Mouse (Mus musculus): ENCODE measurements around the gene Mamdc2.
"Not testable (repeated sequence)": the region's sequence is repeated elsewhere in the genome, so short reads cannot be mapped to it uniquely, and the experiment has no call there.

The Mamdc2 gene

GRCm38 (mm10) chr19:23447988-23448497, at the start of gene Mamdc2:
Mamdc2 (minus strand) TSS chr19:23448442.
- no peak for DNase-seq (ENCODE audit: low spot score in 2 of 2)

GRCm38 (mm10) chr19:23498011-23498410, 49.8 kb upstream of the Mamdc2 start:
- DNase-seq (ENCODE audit: low spot score in 2 of 2) = no peak

GRCm38 (mm10) chr19:23497171-23497917, 49.1 kb upstream of the Mamdc2 start:
- no peak for DNase-seq (ENCODE audit: low spot score in 2 of 2)

- no peak for DNase-seq (ENCODE audit: low spot score in 2 of 2)
These were observed 48.3 kb upstream of the Mamdc2 start for GRCm38 (mm10) chr19:23496536-23496935.

- DNase-seq (ENCODE audit: low spot score in 2 of 2) = no peak
These were observed 44.4 kb upstream of the Mamdc2 start for GRCm38 (mm10) chr19:23492663-23493062.

- DNase-seq (ENCODE audit: low spot score in 2 of 2) = not testable (repeated sequence)
These were observed 42.5 kb upstream of the Mamdc2 start for GRCm38 (mm10) chr19:23490703-23491102.

- no peak for DNase-seq (ENCODE audit: low spot score in 2 of 2)
These were observed 41.5 kb upstream of the Mamdc2 start for GRCm38 (mm10) chr19:23489780-23490179.

- no peak for DNase-seq (ENCODE audit: low spot score in 2 of 2)
These were observed 39.2 kb upstream of the Mamdc2 start for GRCm38 (mm10) chr19:23487421-23487820.

GRCm38 (mm10) chr19:23486631-23487270, 38.5 kb upstream of the Mamdc2 start:
- no peak for DNase-seq (ENCODE audit: low spot score in 2 of 2)

- DNase-seq (ENCODE audit: low spot score in 2 of 2) = no peak
These were observed 37.8 kb upstream of the Mamdc2 start for GRCm38 (mm10) chr19:23485940-23486600.

GRCm38 (mm10) chr19:23482571-23482970, 34.3 kb upstream of the Mamdc2 start:
- not testable (repeated sequence) for DNase-seq (ENCODE audit: low spot score in 2 of 2)

GRCm38 (mm10) chr19:23479597-23479967, 31.3 kb upstream of the Mamdc2 start:
- DNase-seq (ENCODE audit: low spot score in 2 of 2) = no peak

- DNase-seq (ENCODE audit: low spot score in 2 of 2) = no peak
These were observed 30.8 kb upstream of the Mamdc2 start for GRCm38 (mm10) chr19:23478895-23479596.

- DNase-seq (ENCODE audit: low spot score in 2 of 2) = no peak
These were observed 29.6 kb upstream of the Mamdc2 start for GRCm38 (mm10) chr19:23477826-23478225.

- no peak for DNase-seq (ENCODE audit: low spot score in 2 of 2)
These were observed 19.6 kb upstream of the Mamdc2 start for GRCm38 (mm10) chr19:23467866-23468265.

- no peak for DNase-seq (ENCODE audit: low spot score in 2 of 2)
These were observed 18.8 kb upstream of the Mamdc2 start for GRCm38 (mm10) chr19:23467011-23467410.

GRCm38 (mm10) chr19:23457492-23457891, 9.2 kb upstream of the Mamdc2 start:
- DNase-seq (ENCODE audit: low spot score in 2 of 2) = no peak

- no peak for DNase-seq (ENCODE audit: low spot score in 2 of 2)
These were observed 3.1 kb upstream of the Mamdc2 start for GRCm38 (mm10) chr19:23451361-23451760.

GRCm38 (mm10) chr19:23447221-23447987, 838 bp downstream of the Mamdc2 start:
- peak in 1 of 2 experiments; percentile 6 for DNase-seq (ENCODE audit: low spot score in 2 of 2)

- no peak for DNase-seq (ENCODE audit: low spot score in 2 of 2)
These were observed 3.1 kb downstream of the Mamdc2 start for GRCm38 (mm10) chr19:23444910-23445845.
